Mouse (Mus musculus): Measurements from ENCODE around the gene Nbl1. TPM values are rescaled to one million over a fixed set of nuclear protein-coding genes. Genes with fewer than 3 reads are reported as not detected.

Gene Nbl1
- polyA plus RNA-seq, 1 experiment = 51.8 TPM

- Histone ChIP-seq H3K4me1 (ENCODE audit: control insufficient read depth, insufficient read depth, low read length) (no peaks in the 10 kb centered on the region), H3K27ac (ENCODE audit: insufficient read depth, low read length) (no peak overlapping the region), H3K4me3 (ENCODE audit: insufficient read depth, low read length) (no peak overlapping the region)
- no peak for TF ChIP-seq CTCF (IDR thresholded peaks at IDR 0.05; ENCODE audit: borderline replicate concordance, insufficient read depth, low read length)
- no peak for TF ChIP-seq POLR2A (IDR thresholded peaks at IDR 0.05; ENCODE audit: low read depth, low read length)
Measured at GRCm38 (mm10) chr4:139055336-139055735, 37.5 kb downstream of the Nbl1 start.

- Histone ChIP-seq H3K4me3 (ENCODE audit: insufficient read depth, low read length) (no peak overlapping the region), H3K4me1 (ENCODE audit: control insufficient read depth, insufficient read depth, low read length) (no peaks in the 10 kb centered on the region), H3K27ac (ENCODE audit: insufficient read depth, low read length) (no peak overlapping the region)
- TF ChIP-seq CTCF (IDR thresholded peaks at IDR 0.05; ENCODE audit: borderline replicate concordance, insufficient read depth, low read length) (no peak), POLR2A (IDR thresholded peaks at IDR 0.05; ENCODE audit: low read depth, low read length) (no peak)
Measured at GRCm38 (mm10) chr4:139054300-139054923, 38.4 kb downstream of the Nbl1 start.

DNA sequence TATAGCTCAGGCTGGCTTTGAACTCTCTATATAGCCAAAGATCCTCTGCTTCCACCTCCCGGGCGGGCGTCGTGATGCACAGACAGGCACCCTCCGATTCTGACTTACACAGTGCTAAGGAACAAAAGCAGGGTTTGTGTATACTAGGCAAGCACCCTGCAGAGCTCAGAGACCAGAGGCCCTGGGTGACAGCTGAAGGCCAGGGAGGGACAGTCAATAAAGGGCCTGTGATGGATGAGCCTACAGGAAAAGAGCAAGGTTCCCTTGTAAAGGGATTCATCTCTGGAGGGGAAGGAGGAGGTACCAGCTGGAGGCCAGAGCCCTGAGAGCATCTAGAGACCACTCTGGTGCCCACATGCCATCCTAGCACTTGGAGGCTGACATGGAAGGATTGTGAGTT, 39.4 kb downstream of the Nbl1 start:
- Histone ChIP-seq H3K4me1 (ENCODE audit: control insufficient read depth, insufficient read depth, low read length) (no peaks in the 10 kb centered on the region), H3K27ac (ENCODE audit: insufficient read depth, low read length) (no peak overlapping the region), H3K4me3 (ENCODE audit: insufficient read depth, low read length) (no peak overlapping the region)
- TF ChIP-seq CTCF (IDR thresholded peaks at IDR 0.05; ENCODE audit: borderline replicate concordance, insufficient read depth, low read length) = no peak
- TF ChIP-seq POLR2A (IDR thresholded peaks at IDR 0.05; ENCODE audit: low read depth, low read length) = no peak

- H3K4me1 ChIP-seq (ENCODE audit: control insufficient read depth, insufficient read depth, low read length) = no peaks in the 10 kb centered on the region
- TF ChIP-seq CTCF (IDR thresholded peaks at IDR 0.05; ENCODE audit: borderline replicate concordance, insufficient read depth, low read length) (no peak), POLR2A (IDR thresholded peaks at IDR 0.05; ENCODE audit: low read depth, low read length) (no peak)
- no peak overlapping the region for H3K27ac ChIP-seq (ENCODE audit: insufficient read depth, low read length)
- H3K4me3 ChIP-seq (ENCODE audit: insufficient read depth, low read length) = no peak overlapping the region
Measured at GRCm38 (mm10) chr4:139052796-139053195, 40.0 kb downstream of the Nbl1 start.

DNA sequence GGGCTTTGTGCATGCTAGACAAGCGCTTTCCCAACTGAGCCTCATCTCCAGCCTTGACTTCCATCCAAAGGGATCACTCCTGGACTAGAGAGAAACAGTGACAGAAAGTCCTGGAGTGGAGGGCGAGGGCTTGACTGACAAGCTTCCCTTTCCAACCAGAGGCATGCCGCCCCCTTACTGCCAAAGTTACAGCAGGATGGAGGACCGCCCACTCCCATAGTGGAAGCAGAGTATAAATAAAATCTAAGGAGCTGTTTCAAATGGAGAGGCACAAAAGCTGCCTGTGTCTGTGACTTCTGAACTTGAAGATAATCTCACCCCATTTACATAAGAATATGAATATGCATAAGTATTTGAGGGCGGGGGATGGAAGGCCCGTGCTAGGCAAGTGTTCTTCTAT, 44.3 kb downstream of the Nbl1 start:
- Histone ChIP-seq H3K4me1 (ENCODE audit: control insufficient read depth, insufficient read depth, low read length) (no peaks in the 10 kb centered on the region), H3K27ac (ENCODE audit: insufficient read depth, low read length) (no peak overlapping the region), H3K4me3 (ENCODE audit: insufficient read depth, low read length) (no peak overlapping the region)
- TF ChIP-seq CTCF (IDR thresholded peaks at IDR 0.05; ENCODE audit: borderline replicate concordance, insufficient read depth, low read length) = no peak
- no peak for TF ChIP-seq POLR2A (IDR thresholded peaks at IDR 0.05; ENCODE audit: low read depth, low read length)

DNA sequence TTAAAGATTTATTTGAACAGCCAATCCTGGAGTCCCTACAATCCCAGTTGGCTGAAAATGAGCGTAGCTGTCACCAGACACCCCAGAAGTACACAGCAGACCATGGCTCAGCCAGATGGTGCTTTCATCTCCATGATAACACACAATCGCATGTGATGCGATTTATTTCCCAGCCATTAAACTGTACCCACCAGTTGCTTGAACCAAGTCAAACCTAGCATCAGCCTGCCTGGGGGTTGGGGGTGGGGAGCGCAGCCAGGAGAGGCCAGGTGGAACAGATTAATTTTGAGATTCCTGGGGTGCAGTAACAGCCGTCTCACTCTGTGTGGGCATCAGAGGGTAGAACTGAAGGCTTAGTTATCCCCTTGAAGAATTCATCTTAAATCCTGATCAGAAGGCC, 46.4 kb downstream of the Nbl1 start:
- H3K27ac ChIP-seq (ENCODE audit: insufficient read depth, low read length) = no peak overlapping the region
- TF ChIP-seq POLR2A (IDR thresholded peaks at IDR 0.05; ENCODE audit: low read depth, low read length) = no peak
- no peak for TF ChIP-seq CTCF (IDR thresholded peaks at IDR 0.05; ENCODE audit: borderline replicate concordance, insufficient read depth, low read length)
- no peak overlapping the region for H3K4me3 ChIP-seq (ENCODE audit: insufficient read depth, low read length)
- H3K4me1 ChIP-seq (ENCODE audit: control insufficient read depth, insufficient read depth, low read length) = no peaks in the 10 kb centered on the region

- H3K4me1 ChIP-seq (ENCODE audit: control insufficient read depth, insufficient read depth, low read length) = no peaks in the 10 kb centered on the region
- TF ChIP-seq POLR2A (IDR thresholded peaks at IDR 0.05; ENCODE audit: low read depth, low read length) (no peak), CTCF (IDR thresholded peaks at IDR 0.05; ENCODE audit: borderline replicate concordance, insufficient read depth, low read length) (no peak)
- no peak overlapping the region for H3K27ac ChIP-seq (ENCODE audit: insufficient read depth, low read length)
- H3K4me3 ChIP-seq (ENCODE audit: insufficient read depth, low read length) = no peak overlapping the region
Measured at GRCm38 (mm10) chr4:139044566-139044965, 48.2 kb downstream of the Nbl1 start.

DNA sequence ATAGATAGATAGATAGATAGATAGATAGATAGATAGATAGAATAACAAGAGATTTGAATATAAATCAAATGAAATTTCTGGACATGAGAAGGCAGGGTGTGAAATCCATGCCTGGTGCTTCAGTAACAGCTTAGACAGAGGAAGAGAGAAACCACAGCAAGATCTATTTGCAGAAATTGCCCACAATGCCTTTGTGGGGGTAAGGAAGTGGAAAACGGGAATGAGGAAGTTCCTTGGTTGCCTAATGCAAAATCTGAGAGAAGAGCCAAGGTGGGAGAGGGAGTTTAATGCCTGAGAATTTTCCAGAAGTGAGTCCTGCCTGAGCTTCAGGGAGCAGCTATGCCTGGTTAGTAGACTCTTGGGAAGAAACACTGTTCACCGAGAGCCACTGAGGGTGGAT, 49.2 kb downstream of the Nbl1 start:
- Histone ChIP-seq H3K4me1 (ENCODE audit: control insufficient read depth, insufficient read depth, low read length) (no peaks in the 10 kb centered on the region), H3K4me3 (ENCODE audit: insufficient read depth, low read length) (no peak overlapping the region), H3K27ac (ENCODE audit: insufficient read depth, low read length) (no peak overlapping the region)
- TF ChIP-seq CTCF (IDR thresholded peaks at IDR 0.05; ENCODE audit: borderline replicate concordance, insufficient read depth, low read length) = no peak
- TF ChIP-seq POLR2A (IDR thresholded peaks at IDR 0.05; ENCODE audit: low read depth, low read length) = no peak

DNA sequence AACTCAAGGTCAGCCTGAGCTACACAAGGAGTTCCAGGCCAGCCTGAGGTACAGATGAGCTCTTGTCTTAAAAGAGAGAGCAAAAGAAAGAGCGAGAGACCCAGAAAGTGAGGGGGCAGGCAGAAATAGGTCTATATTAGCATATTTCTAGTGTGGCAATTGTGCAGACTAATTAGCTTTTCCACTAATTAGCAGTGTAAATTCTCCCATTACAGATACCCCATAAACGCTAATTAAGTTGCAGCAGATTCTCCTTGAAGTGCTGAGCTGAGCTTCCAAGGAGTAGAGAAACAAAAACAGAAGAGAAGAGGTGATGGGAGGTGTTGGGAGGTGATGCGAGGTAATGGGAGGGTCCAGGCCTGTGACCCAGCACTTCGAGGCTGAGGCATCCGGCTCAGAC, 50.2 kb downstream of the Nbl1 start:
- H3K27ac ChIP-seq (ENCODE audit: insufficient read depth, low read length) = no peak overlapping the region
- no peaks in the 10 kb centered on the region for H3K4me1 ChIP-seq (ENCODE audit: control insufficient read depth, insufficient read depth, low read length)
- no peak overlapping the region for H3K4me3 ChIP-seq (ENCODE audit: insufficient read depth, low read length)
- TF ChIP-seq CTCF (IDR thresholded peaks at IDR 0.05; ENCODE audit: borderline replicate concordance, insufficient read depth, low read length) = no peak
- no peak for TF ChIP-seq POLR2A (IDR thresholded peaks at IDR 0.05; ENCODE audit: low read depth, low read length)

DNA sequence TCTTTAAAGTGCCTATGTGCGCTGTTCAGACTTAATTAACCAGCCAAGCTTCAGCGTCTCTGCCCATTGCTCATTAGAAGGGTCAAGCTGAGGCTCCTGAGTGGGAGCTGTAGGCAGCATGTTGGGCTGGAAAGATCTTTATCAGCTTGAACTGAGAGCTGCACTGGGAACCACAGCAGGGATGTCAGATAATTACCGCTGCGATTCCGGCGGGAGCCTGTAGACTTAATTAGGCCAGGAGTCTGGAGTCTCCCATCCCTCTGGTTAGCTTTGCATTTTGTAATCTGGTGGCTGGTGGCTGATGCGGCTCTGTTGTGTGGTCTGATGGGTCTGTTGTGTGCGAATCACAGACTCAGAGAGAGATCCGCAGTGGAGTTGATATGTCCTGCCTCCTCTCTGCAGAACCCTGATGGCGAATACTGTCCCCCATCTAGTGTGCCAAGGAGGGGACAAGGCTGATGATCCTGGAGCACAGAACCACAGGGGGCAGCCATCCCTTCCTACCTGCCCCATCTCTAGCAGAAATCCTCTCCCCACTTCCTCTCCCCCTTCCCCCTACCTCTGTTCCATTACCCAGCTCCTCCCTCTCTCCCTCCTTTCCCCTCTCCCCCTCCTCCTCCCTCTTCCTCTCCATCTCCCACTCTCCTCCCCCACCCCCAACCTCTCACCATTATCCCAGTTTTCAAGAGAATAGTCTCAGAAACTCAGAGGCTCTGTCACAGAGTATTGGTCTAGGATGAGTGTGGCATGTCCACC, 52.5 kb downstream of the Nbl1 start:
- Histone ChIP-seq H3K4me1 (ENCODE audit: control insufficient read depth, insufficient read depth, low read length) (no peaks in the 10 kb centered on the region), H3K4me3 (ENCODE audit: insufficient read depth, low read length) (no peak overlapping the region), H3K27ac (ENCODE audit: insufficient read depth, low read length) (no peak overlapping the region)
- no peak for TF ChIP-seq POLR2A (IDR thresholded peaks at IDR 0.05; ENCODE audit: low read depth, low read length)
- TF ChIP-seq CTCF (IDR thresholded peaks at IDR 0.05; ENCODE audit: borderline replicate concordance, insufficient read depth, low read length) = no peak
